Mouse (Mus musculus) brain, embryonic 14.5 days (tissue): ENCODE data around the gene Myo1d.

Experiments
- CTCF ChIP-seq: fragments of 200-500 bp; IDR thresholded peaks from 2 replicates; pipeline ENCODE4 v1.5.1; 2012; ENCODE audit warnings: inconsistent platforms, mild to moderate bottlenecking, moderate library complexity, borderline replicate concordance; ENCODE audit not compliant: insufficient read depth, insufficient read length; ENCODE audit errors: extremely low read depth
- POLR2A ChIP-seq: fragments of 200-500 bp; IDR thresholded peaks from 2 replicates; pipeline ENCODE4 v1.6.1; 2012; ENCODE audit warnings: mild to moderate bottlenecking, inconsistent platforms, borderline replicate concordance; ENCODE audit not compliant: poor library complexity, insufficient read depth, insufficient read length, severe bottlenecking; ENCODE audit errors: extremely low read depth

DNA sequence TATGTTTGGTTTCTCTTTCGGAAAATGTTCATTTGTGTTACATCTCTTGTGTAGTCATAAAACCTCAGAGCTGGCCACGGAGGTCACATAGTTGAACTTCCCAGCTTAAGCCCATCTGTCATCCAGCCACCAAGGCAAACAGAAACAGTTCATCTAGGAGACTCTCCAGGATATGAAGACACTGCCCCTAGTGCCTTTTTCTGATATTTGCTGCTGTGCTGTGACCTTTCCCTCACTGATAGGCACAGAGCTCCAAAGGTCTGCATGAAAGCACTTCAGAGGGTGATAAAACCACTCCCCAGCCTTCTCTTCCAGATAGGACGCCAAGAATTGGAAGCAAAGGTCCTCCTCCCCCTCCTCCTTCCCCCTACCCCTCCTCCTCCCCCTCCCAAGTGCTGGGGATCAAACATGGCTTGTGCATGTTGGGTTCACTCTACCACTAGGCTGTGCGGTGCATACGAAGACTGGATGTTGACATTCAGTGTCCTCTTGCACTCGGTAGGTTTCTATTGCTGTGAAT is 28.8 kb upstream of the Myo1d start:
- TF ChIP-seq POLR2A: no peak
- no peak for TF ChIP-seq CTCF
